Mouse (Mus musculus): ENCODE measurements around the gene Medag. TPM values are rescaled to one million over a fixed set of nuclear protein-coding genes. Genes with fewer than 3 reads are reported as not detected.
A peak's percentile ranks its signal among the peaks of the same experiment; 100 is the strongest.

Medag gene
- polyA plus RNA-seq, 1 experiment from 2014 or later, result 0.49 TPM

GRCm38 (mm10) chr5:149439531-149440179 is 28.1 kb downstream of the Medag start, which contains the start of gene Tex26:
Gene Tex26, plus strand, starts transcription at chr5:149439660.
- Histone ChIP-seq H3K27ac (ENCODE audit: low read length) (peak within 1 kb of the TSS; percentile 55), H3K4me2 (replicated peaks; ENCODE audit: low read depth, low read length) (peak within 1 kb of the TSS; percentile 90), H3K27me3 (ENCODE audit: insufficient read depth, low read length) (0 out of 2 replicates have a peak, but pooled peaks cover 2% of the 10 kb centered on the region), H3K4me3 (ENCODE audit: low read length) (peak within 1 kb of the TSS; percentile 54), H3K9ac (replicated peaks; ENCODE audit: low read length) (peak within 1 kb of the TSS; percentile 58), H3K4me1 (ENCODE audit: insufficient read depth, low read length) (peaks cover 14% of the 10 kb centered on the region), H3K9me3 (ENCODE audit: low read length) (no peaks in the 10 kb centered on the region), H3K36me3 (ENCODE audit: insufficient read depth, low read length) (no peaks in the 10 kb centered on the region)
- ATAC-seq (ENCODE audit: low FRiP score, low TSS enrichment), result peak; percentile 87
- under 1% methylated on average over 25 of the region's 25 CpGs for WGBS

GRCm38 (mm10) chr5:149440180-149440573 is 28.6 kb downstream of the Medag start:
- peak overlapping the region; percentile 58 for H3K9ac ChIP-seq (replicated peaks; ENCODE audit: low read length)
- WGBS, result under 1% methylated on average over 18 of the region's 18 CpGs
- H3K4me1 ChIP-seq (ENCODE audit: insufficient read depth, low read length), result peaks cover 14% of the 10 kb centered on the region

GRCm38 (mm10) chr5:149441646-149442276 is 30.2 kb downstream of the Medag start:
- 72% methylated on average over 14 of the region's 14 CpGs for WGBS
- peaks cover 14% of the 10 kb centered on the region for H3K4me1 ChIP-seq (ENCODE audit: insufficient read depth, low read length)
- H3K9me3 ChIP-seq (ENCODE audit: low read length), result no peaks in the 10 kb centered on the region
- ATAC-seq (ENCODE audit: low FRiP score, low TSS enrichment), result no peak
- no peak overlapping the region for H3K9ac ChIP-seq (replicated peaks; ENCODE audit: low read length)
- 0 out of 2 replicates have a peak, but pooled peaks cover 2% of the 10 kb centered on the region for H3K27me3 ChIP-seq (ENCODE audit: insufficient read depth, low read length)
- no peak overlapping the region for H3K4me3 ChIP-seq (ENCODE audit: low read length)
- H3K4me2 ChIP-seq (replicated peaks; ENCODE audit: low read depth, low read length), result no peak overlapping the region
- H3K27ac ChIP-seq (ENCODE audit: low read length), result no peak overlapping the region
- H3K36me3 ChIP-seq (ENCODE audit: insufficient read depth, low read length), result no peaks in the 10 kb centered on the region

More at GRCm38 (mm10) chr5:149440180-149440573, 28.6 kb downstream of the Medag start:
- peak overlapping the region; percentile 90 for H3K4me2 ChIP-seq (replicated peaks; ENCODE audit: low read depth, low read length)
- H3K27ac ChIP-seq (ENCODE audit: low read length), result peak overlapping the region; percentile 55; the same call in 1 of the 2 replicates
- ATAC-seq (ENCODE audit: low FRiP score, low TSS enrichment), result peak; percentile 82
- no peaks in the 10 kb centered on the region for H3K36me3 ChIP-seq (ENCODE audit: insufficient read depth, low read length)
- no peaks in the 10 kb centered on the region for H3K9me3 ChIP-seq (ENCODE audit: low read length)
- 0 out of 2 replicates have a peak, but pooled peaks cover 2% of the 10 kb centered on the region for H3K27me3 ChIP-seq (ENCODE audit: insufficient read depth, low read length)
- peak overlapping the region; percentile 54 for H3K4me3 ChIP-seq (ENCODE audit: low read length)

GRCm38 (mm10) chr5:149442277-149442660 is 30.7 kb downstream of the Medag start:
- peaks cover 14% of the 10 kb centered on the region for H3K4me1 ChIP-seq (ENCODE audit: insufficient read depth, low read length)
- H3K9ac ChIP-seq (replicated peaks; ENCODE audit: low read length), result no peak overlapping the region
- no peaks in the 10 kb centered on the region for H3K36me3 ChIP-seq (ENCODE audit: insufficient read depth, low read length)
- H3K27ac ChIP-seq (ENCODE audit: low read length), result no peak overlapping the region
- no peak overlapping the region for H3K4me3 ChIP-seq (ENCODE audit: low read length)
- 0 out of 2 replicates have a peak, but pooled peaks cover 2% of the 10 kb centered on the region for H3K27me3 ChIP-seq (ENCODE audit: insufficient read depth, low read length)
- H3K9me3 ChIP-seq (ENCODE audit: low read length), result no peaks in the 10 kb centered on the region
- ATAC-seq (ENCODE audit: low FRiP score, low TSS enrichment), result no peak
- 66% methylated on average over 15 of the region's 15 CpGs for WGBS
- no peak overlapping the region for H3K4me2 ChIP-seq (replicated peaks; ENCODE audit: low read depth, low read length)

- Histone ChIP-seq H3K4me1 (ENCODE audit: insufficient read depth, low read length) (peaks cover 10% of the 10 kb centered on the region), H3K9ac (replicated peaks; ENCODE audit: low read length) (no peak overlapping the region), H3K27ac (ENCODE audit: low read length) (no peak overlapping the region), H3K4me2 (replicated peaks; ENCODE audit: low read depth, low read length) (no peak overlapping the region), H3K4me3 (ENCODE audit: low read length) (no peak overlapping the region), H3K9me3 (ENCODE audit: low read length) (no peaks in the 10 kb centered on the region), H3K27me3 (ENCODE audit: insufficient read depth, low read length) (0 out of 2 replicates have a peak, but pooled peaks cover 2% of the 10 kb centered on the region), H3K36me3 (ENCODE audit: insufficient read depth, low read length) (no peaks in the 10 kb centered on the region)
- ATAC-seq (ENCODE audit: low FRiP score, low TSS enrichment), result no peak
- WGBS, result 72% methylated on average over 4 of the region's 4 CpGs
These were observed 32.9 kb downstream of the Medag start for GRCm38 (mm10) chr5:149444451-149444850.

GRCm38 (mm10) chr5:149446495-149446894 is 34.9 kb downstream of the Medag start:
- no peak for ATAC-seq (ENCODE audit: low FRiP score, low TSS enrichment)
- WGBS, result 88% methylated on average over 7 of the region's 7 CpGs
- H3K36me3 ChIP-seq (ENCODE audit: insufficient read depth, low read length), result no peaks in the 10 kb centered on the region
- H3K27me3 ChIP-seq (ENCODE audit: insufficient read depth, low read length), result no peaks in the 10 kb centered on the region
- no peaks in the 10 kb centered on the region for H3K4me1 ChIP-seq (ENCODE audit: insufficient read depth, low read length)
- H3K4me3 ChIP-seq (ENCODE audit: low read length), result no peak overlapping the region
- H3K9me3 ChIP-seq (ENCODE audit: low read length), result no peaks in the 10 kb centered on the region
- no peak overlapping the region for H3K4me2 ChIP-seq (replicated peaks; ENCODE audit: low read depth, low read length)
- no peak overlapping the region for H3K9ac ChIP-seq (replicated peaks; ENCODE audit: low read length)
- no peak overlapping the region for H3K27ac ChIP-seq (ENCODE audit: low read length)

- no peak overlapping the region for H3K9ac ChIP-seq (replicated peaks; ENCODE audit: low read length)
- H3K4me1 ChIP-seq (ENCODE audit: insufficient read depth, low read length), result no peaks in the 10 kb centered on the region
These were observed 36.2 kb downstream of the Medag start for GRCm38 (mm10) chr5:149447733-149448132.

GRCm38 (mm10) chr5:149449406-149449805 is 37.9 kb downstream of the Medag start:
- Histone ChIP-seq H3K9ac (replicated peaks; ENCODE audit: low read length) (no peak overlapping the region), H3K9me3 (ENCODE audit: low read length) (no peaks in the 10 kb centered on the region), H3K27me3 (ENCODE audit: insufficient read depth, low read length) (no peaks in the 10 kb centered on the region), H3K4me3 (ENCODE audit: low read length) (no peak overlapping the region), H3K27ac (ENCODE audit: low read length) (no peak overlapping the region), H3K4me1 (ENCODE audit: insufficient read depth, low read length) (no peaks in the 10 kb centered on the region), H3K4me2 (replicated peaks; ENCODE audit: low read depth, low read length) (no peak overlapping the region), H3K36me3 (ENCODE audit: insufficient read depth, low read length) (no peaks in the 10 kb centered on the region)
- 84% methylated on average over 7 of the region's 7 CpGs for WGBS
- no peak for ATAC-seq (ENCODE audit: low FRiP score, low TSS enrichment)

More at GRCm38 (mm10) chr5:149447733-149448132, 36.2 kb downstream of the Medag start:
- no peaks in the 10 kb centered on the region for H3K9me3 ChIP-seq (ENCODE audit: low read length)
- no peak overlapping the region for H3K4me3 ChIP-seq (ENCODE audit: low read length)
- H3K27me3 ChIP-seq (ENCODE audit: insufficient read depth, low read length), result no peaks in the 10 kb centered on the region
- H3K36me3 ChIP-seq (ENCODE audit: insufficient read depth, low read length), result no peaks in the 10 kb centered on the region
- ATAC-seq (ENCODE audit: low FRiP score, low TSS enrichment), result no peak
- H3K27ac ChIP-seq (ENCODE audit: low read length), result no peak overlapping the region
- WGBS, result 79% methylated on average over 5 of the region's 5 CpGs
- no peak overlapping the region for H3K4me2 ChIP-seq (replicated peaks; ENCODE audit: low read depth, low read length)

- no peaks in the 10 kb centered on the region for H3K4me1 ChIP-seq (ENCODE audit: insufficient read depth, low read length)
- H3K9ac ChIP-seq (replicated peaks; ENCODE audit: low read length), result no peak overlapping the region
- ATAC-seq (ENCODE audit: low FRiP score, low TSS enrichment), result no peak
- 84% methylated on average over 7 of the region's 7 CpGs for WGBS
- no peak overlapping the region for H3K27ac ChIP-seq (ENCODE audit: low read length)
- no peak overlapping the region for H3K4me3 ChIP-seq (ENCODE audit: low read length)
- no peaks in the 10 kb centered on the region for H3K27me3 ChIP-seq (ENCODE audit: insufficient read depth, low read length)
- H3K9me3 ChIP-seq (ENCODE audit: low read length), result no peaks in the 10 kb centered on the region
- no peaks in the 10 kb centered on the region for H3K36me3 ChIP-seq (ENCODE audit: insufficient read depth, low read length)
- no peak overlapping the region for H3K4me2 ChIP-seq (replicated peaks; ENCODE audit: low read depth, low read length)
These were observed 39.7 kb downstream of the Medag start for GRCm38 (mm10) chr5:149451209-149451681.

- no peak overlapping the region for H3K9ac ChIP-seq (replicated peaks; ENCODE audit: low read length)
- no peaks in the 10 kb centered on the region for H3K9me3 ChIP-seq (ENCODE audit: low read length)
- WGBS, result 32% methylated on average over 6 of the region's 6 CpGs
- no peak overlapping the region for H3K4me2 ChIP-seq (replicated peaks; ENCODE audit: low read depth, low read length)
- H3K27me3 ChIP-seq (ENCODE audit: insufficient read depth, low read length), result no peaks in the 10 kb centered on the region
- no peak overlapping the region for H3K27ac ChIP-seq (ENCODE audit: low read length)
- no peak for ATAC-seq (ENCODE audit: low FRiP score, low TSS enrichment)
- H3K4me1 ChIP-seq (ENCODE audit: insufficient read depth, low read length), result no peaks in the 10 kb centered on the region
- H3K4me3 ChIP-seq (ENCODE audit: low read length), result no peak overlapping the region
- no peaks in the 10 kb centered on the region for H3K36me3 ChIP-seq (ENCODE audit: insufficient read depth, low read length)
These were observed 42.7 kb downstream of the Medag start for GRCm38 (mm10) chr5:149454281-149454680.

All from kidney, embryonic 16.5 days (tissue).